Mouse (Mus musculus): ENCODE results near the gene Scn11a. TPM values are rescaled to one million over a fixed set of nuclear protein-coding genes. Genes with fewer than 3 reads are reported as not detected.

Gene Scn11a
- total RNA-seq, 1 experiment from 2014 or later, result not detected

GRCm38 (mm10) chr9:119706700-119707099, 118.6 kb downstream of the Scn11a start:
- no peak for ATAC-seq (ENCODE audit: extremely low read depth, insufficient number of reproducible peaks, low FRiP score, poor library complexity, severe bottlenecking)

Other genes with a start within 250 kb of the Scn11a start
- not detected in 2 replicates for gene Scn5a, start 246.4 kb downstream of the Scn11a start, total RNA-seq (2017)
- not detected in 2 replicates for gene Scn10a, start 106.1 kb downstream of the Scn11a start, total RNA-seq (2017)
- 90.0 and 97.9 TPM in 2 replicates for gene Wdr48, start 69.4 kb upstream of the Scn11a start, total RNA-seq (2017)
- 1.7 and 3.6 TPM in 2 replicates for gene Gorasp1, start 112.1 kb upstream of the Scn11a start, total RNA-seq (2017)
- gene Ttc21a, start 112.2 kb upstream of the Scn11a start, total RNA-seq (2017), result 0.35 TPM in 1 of 2 replicates, not detected in the other
- gene Csrnp1, start 159.2 kb upstream of the Scn11a start, total RNA-seq (2017), result 105 and 114 TPM in 2 replicates
- not detected in 2 replicates for gene Xirp1, start 198.1 kb upstream of the Scn11a start, total RNA-seq (2017)
- gene Cx3cr1, start 244.4 kb upstream of the Scn11a start, total RNA-seq (2017), result 12.9 and 15.5 TPM in 2 replicates